Mouse (Mus musculus) small intestine, adult 2 months (tissue): Measurements from ENCODE around the gene Dph1.

ENCODE experiments used
- CTCF ChIP-seq: fragments of 200-500 bp; IDR thresholded peaks from 2 replicates; pipeline ENCODE4 v1.5.1; 2012; ENCODE audit warnings: low read depth, mild to moderate bottlenecking, control low read depth, inconsistent platforms, low read length, moderate library complexity, mixed read lengths; ENCODE audit not compliant: insufficient replicate concordance, insufficient read length; ENCODE audit errors: extremely low read depth
- POLR2A ChIP-seq: fragments of 200-500 bp; IDR thresholded peaks from 2 replicates; pipeline ENCODE4 v1.6.1; 2012; ENCODE audit warnings: low read depth, mild to moderate bottlenecking, control low read depth, inconsistent platforms, low read length, moderate library complexity

- TF ChIP-seq CTCF (no peak), POLR2A (no peak)
Measured at GRCm38 (mm10) chr11:75229289-75229688, 38.2 kb upstream of the Dph1 start.
